Mouse (Mus musculus) layer of hippocampus, postnatal 10 days (tissue): ENCODE data around the gene Nme4. TPM values are rescaled to one million over a fixed set of nuclear protein-coding genes. Genes with fewer than 3 reads are reported as not detected.
A peak's percentile ranks its signal among the peaks of the same experiment; 100 is the strongest.

Experiments used
- DNase-seq, 2 experiments: peaks; one replicate each; pipeline ENCODE4 v3.0.0; 2021; ENCODE audit warnings: low spot score in 2 of 2
- total RNA-seq, 2 experiments: library from RNA; stranded (reverse); gene quantifications; 2 replicates each; pipeline ENCODE4 v1.2.3; 2021

Nme4 gene
- total RNA-seq, 2 experiments from 2014 or later = 4.6 to 5.7 TPM

DNA sequence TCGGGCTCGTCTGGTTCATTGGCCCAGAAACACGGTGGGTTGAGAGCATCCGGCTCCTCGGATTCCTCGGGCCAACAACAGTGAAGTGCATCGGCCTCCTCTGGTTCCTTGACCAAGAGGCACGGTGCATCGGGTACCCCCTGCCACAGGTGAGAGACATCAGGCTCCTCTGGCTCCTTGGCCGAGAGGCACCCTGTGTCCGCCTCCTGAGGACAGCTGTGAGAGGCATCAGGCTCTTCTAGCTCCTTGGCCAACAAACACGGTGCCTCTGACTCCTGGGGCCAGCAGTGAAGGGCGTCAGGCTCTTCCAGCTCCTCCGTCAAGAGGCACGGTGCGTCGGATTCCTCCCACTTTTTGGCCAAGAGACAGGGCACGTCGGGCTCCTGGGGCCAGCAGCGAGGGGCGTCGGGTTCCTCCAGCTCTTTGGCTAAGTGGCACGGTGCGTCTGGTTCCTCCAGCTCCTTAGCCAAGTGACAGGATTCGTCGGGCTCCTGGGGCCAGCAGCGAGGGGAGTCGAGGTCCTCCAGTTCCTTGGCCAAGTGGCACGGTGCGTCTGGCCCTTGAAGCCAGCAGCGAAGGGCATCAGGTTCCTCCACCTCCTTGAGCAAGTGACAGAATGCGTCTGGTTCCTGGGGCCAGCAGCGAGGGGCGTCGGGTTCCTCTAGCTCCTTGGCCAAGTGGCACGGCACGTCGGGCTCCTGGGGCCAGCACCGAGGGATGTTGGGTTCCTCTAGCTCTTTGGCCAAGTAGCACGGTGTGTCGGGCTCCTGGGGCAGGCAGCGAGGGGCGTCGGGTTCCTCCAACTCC is 27.2 kb downstream of the Nme4 start:
- DNase-seq = peak; percentile 23 to 37

- no peak for DNase-seq
Observed at GRCm38 (mm10) chr17:26066488-26067020, 28.8 kb downstream of the Nme4 start.

DNA sequence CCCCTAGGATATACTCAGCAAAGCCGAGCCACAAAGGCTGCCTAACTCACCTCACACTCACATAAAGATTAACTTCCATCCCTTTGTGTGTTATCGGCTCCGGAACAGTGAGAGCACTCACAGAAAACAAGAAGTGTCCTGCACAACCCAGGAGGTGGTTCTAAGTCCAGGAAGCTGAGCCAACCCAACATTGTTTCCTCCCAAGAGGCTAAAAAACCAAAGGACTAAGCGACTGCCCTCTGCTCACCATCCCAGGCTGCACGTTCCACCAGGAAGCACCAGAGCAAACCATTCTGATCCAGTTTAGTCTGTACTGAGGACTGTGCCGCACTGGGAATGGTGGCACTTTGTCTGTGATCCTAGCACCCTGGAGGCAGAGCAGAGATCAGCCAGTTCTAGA is 30.5 kb downstream of the Nme4 start:
- no peak for DNase-seq

DNA sequence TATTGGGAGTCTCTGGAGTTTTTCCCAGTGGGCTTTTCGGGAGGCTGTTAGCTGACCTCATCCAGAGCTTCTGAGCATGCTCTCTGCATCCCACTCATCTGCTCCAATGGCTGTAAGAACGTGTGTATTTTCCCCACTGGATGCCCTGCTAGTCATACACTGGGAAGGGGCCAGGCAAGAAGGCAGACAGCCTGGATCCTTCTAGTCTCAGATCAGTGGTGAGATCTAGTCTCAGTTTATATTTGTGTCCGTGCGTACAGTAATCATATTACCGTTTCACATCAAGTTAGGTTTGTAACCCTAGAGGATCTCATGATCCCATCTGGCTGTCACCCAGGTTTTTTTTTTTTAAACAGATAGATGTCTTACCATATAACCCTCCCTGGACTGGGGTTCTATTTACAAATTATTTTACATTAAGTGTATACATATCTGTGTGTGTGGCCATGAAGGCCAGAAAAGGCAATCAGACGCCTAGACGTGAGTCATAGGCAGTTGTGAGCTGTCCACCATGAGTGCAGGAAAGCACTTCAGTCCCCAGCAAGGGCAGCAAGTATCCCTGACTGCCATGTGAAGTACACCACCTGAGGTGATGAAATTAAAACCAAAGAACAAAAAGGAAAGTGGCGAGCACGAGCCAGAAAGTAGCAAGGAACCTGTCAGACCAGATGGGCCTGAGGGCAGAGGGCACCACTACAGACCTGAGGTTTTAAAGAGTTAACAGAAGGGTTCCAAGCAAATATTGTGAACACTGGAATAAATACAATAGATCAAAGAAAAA is 37.4 kb downstream of the Nme4 start:
- DNase-seq = no peak

GRCm38 (mm10) chr17:26057278-26057677 is 38.1 kb downstream of the Nme4 start:
- no peak for DNase-seq

DNA sequence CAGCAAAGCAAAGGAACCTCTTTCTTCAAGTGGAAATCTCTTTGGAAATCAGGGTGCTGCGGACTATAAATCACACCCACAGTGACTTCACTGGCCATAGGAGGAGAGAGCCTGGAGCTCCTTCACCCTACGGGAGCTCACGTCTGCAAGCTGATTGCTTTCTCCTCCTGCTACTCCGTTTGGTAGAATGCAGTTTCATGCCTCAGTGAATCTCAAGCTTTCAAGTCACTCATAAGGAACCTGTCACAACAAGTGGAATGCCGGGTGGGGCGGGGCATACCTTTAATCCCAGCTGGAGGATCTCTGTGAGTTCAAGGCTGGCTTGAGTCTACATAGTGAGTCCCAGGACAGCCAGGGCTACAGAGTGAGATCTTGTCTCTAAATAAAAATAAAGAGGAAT is 40.2 kb downstream of the Nme4 start:
- no peak for DNase-seq

- no peak for DNase-seq
Observed at GRCm38 (mm10) chr17:26054133-26054845, 41.1 kb downstream of the Nme4 start.

- DNase-seq = no peak
Observed at GRCm38 (mm10) chr17:26052706-26053105, 42.7 kb downstream of the Nme4 start.

- DNase-seq = no peak
Observed at GRCm38 (mm10) chr17:26052074-26052473, 43.3 kb downstream of the Nme4 start.

- DNase-seq = no peak
Observed at GRCm38 (mm10) chr17:26048118-26048517, 47.3 kb downstream of the Nme4 start.

- DNase-seq = peak in 1 of 2 experiments; percentile 48
Observed at GRCm38 (mm10) chr17:26046253-26046997, 49.0 kb downstream of the Nme4 start.

DNA sequence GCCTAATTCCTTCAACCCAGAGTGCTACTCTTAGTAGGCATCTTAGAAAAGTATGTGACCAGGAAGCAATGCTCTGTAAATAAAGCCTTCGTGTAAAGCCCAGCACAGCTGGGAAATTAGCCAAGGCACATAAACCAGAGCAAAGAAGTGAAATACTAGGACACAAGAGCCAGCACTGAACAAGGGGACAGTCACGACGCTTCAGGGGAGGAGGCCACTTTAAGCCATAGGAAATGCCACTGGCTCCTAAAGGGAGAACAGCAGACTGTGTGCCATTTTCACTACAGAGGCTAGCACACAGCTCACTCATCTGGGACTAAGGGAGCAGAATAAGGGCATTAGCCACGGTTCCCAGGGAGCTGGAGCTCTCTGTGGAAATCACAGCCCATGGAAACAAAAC is 50.1 kb downstream of the Nme4 start:
- no peak for DNase-seq

- DNase-seq = peak; percentile 89
Observed at GRCm38 (mm10) chr17:26043249-26043636, 52.2 kb downstream of the Nme4 start.

DNA sequence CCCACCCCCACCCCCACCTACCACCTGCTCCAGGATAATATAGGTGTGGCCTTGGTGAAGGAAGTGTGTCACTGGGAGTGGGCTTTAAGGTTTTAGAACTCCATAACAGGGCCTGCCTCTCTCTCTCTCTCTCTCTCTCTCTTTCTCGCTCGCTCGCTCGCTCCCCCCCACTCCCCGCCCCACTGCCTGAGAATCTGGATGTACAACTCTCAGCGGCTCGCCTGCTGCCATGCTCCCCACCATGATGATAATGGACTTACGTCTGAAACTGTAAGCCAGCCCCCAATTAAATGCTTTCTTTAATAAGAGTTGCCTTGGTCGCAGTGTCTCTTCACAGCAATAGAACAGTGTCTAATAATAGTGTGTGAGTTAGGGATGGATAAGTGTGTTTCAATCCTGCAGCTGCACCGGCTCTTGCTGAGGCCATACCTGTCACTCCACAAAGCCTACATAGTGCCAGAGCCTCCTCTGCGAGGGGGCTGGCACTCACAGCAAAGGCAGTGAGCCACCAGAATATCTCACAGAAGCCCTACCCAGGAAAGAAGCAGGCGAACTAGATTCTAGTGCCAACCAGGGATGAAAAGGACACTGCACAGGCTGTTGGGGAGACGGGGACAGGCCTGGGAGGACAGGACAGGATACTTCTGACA is 52.7 kb downstream of the Nme4 start:
- DNase-seq = no peak

Other genes starting within 250 kb of the Nme4 start
- 10 to 100 TPM; 25.4 to 37.8 TPM for gene Wdr90, start 234.1 kb downstream of the Nme4 start, total RNA-seq
- 10 to 100 TPM; 30.6 to 32.6 TPM for gene Mcrip2, start 226.8 kb downstream of the Nme4 start, total RNA-seq
- 10 to 100 TPM; 31.7 to 32.7 TPM for gene Mettl26, start 220.5 kb downstream of the Nme4 start, total RNA-seq
- gene Wfikkn1, start 214.7 kb downstream of the Nme4 start, total RNA-seq = 1 to 10 TPM; 1.1 to 1.4 TPM
- gene Rab40c, start 175.9 kb downstream of the Nme4 start, total RNA-seq = 10 to 100 TPM; 41.9 to 49.9 TPM
- gene Pigq, start 150.7 kb downstream of the Nme4 start, total RNA-seq = 100 to 1,000 TPM; 144 to 149 TPM
- not detected for gene Nhlrc4, start 150.6 kb downstream of the Nme4 start, total RNA-seq
- not detected for gene A930017K11Rik, start 143.0 kb downstream of the Nme4 start, total RNA-seq
- gene Capn15, start 109.8 kb downstream of the Nme4 start, total RNA-seq = 10 to 100 TPM; 38.2 to 50.8 TPM
- gene Rab11fip3, start 26.0 kb downstream of the Nme4 start, total RNA-seq = 10 to 100 TPM; 69.6 to 79.3 TPM
- 10 to 100 TPM; 24.8 to 25.7 TPM for gene Decr2, start 5.3 kb downstream of the Nme4 start, total RNA-seq
- gene Tmem8, start 17.7 kb upstream of the Nme4 start, total RNA-seq = 1 to 10 TPM; 7.6 to 7.8 TPM
- 10 to 100 TPM; 72.2 to 81.8 TPM for gene Mrpl28, start 27.9 kb upstream of the Nme4 start, total RNA-seq
- 10 to 100 TPM; 23.7 to 25.1 TPM for gene Axin1, start 43.1 kb upstream of the Nme4 start, total RNA-seq
- gene Pdia2, start 103.5 kb upstream of the Nme4 start, total RNA-seq = under 1 TPM; 0.29 to 0.89 TPM
- gene Rgs11, start 107.3 kb upstream of the Nme4 start, total RNA-seq = 10 to 100 TPM; 63.0 to 81.1 TPM
- 100 to 1,000 TPM; 199 to 205 TPM for gene Arhgdig, start 112.2 kb upstream of the Nme4 start, total RNA-seq
- 10 to 100 TPM; 19.9 to 23.3 TPM for gene Fam234a, start 148.6 kb upstream of the Nme4 start, total RNA-seq
- gene Luc7l, start 157.3 kb upstream of the Nme4 start, total RNA-seq = 10 to 100 TPM; 85.3 to 93.4 TPM